Mouse (Mus musculus) gonadal fat pad, adult 2 months (tissue): ENCODE results near the gene Heatr3. TPM values are rescaled to one million over a fixed set of nuclear protein-coding genes. Genes with fewer than 3 reads are reported as not detected.

Source experiments
- DNase-seq: peaks from one replicate; pipeline ENCODE4 v3.0.0-alpha.2; 2012; ENCODE audit warnings: low read depth
- polyA plus RNA-seq: library from polyadenylated mRNA; depleted of rRNA; stranded (reverse); fragments of >200 nt; gene quantifications from 2 replicates; pipeline ENCODE4 v1.2.3, GENCODE M21; 2012; rRNA removed

Gene Heatr3
- 17.4 and 18.1 TPM in 2 replicates for polyA plus RNA-seq

DNA sequence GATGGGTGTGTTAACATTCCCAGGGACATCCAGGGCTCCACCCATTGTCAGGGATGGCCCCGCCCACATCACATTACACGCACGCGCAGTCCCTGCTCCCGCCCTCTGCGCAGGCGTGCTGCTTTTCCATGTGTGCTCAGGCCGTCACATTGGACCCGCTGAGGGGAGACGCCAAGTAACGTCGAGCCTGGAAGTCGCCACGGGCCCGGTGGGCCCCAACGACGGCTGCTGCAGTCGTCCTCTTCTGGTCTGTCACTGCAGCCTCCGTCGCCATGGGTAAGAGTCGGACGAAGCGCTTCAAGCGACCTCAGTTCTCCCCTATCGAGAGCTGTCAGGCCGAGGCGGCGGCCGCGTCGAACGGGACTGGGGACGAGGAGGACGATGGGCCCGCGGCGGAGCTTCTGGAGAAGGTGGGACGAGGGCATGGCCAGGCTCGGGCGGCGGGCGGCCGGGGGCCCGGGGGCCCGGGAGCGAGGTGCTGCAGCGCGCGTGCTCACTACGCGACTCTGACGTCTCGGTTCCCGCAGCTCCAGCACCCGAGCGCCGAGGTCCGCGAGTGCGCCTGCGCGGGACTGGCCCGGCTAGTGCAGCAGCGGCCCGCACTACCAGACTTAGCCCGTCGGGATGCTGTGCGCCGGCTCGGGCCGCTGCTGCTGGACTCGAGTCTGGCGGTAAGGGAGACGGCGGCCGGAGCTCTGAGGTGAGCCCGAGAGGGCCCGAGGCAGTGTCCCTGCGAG is at the start of gene Heatr3:
Heatr3 (plus strand) TSS at position 108 of the 737 bp plus-strand sequence.
- DNase-seq: no peak

GRCm38 (mm10) chr8:88088006-88088405 is 49.6 kb upstream of the Heatr3 start:
- DNase-seq: no peak

DNA sequence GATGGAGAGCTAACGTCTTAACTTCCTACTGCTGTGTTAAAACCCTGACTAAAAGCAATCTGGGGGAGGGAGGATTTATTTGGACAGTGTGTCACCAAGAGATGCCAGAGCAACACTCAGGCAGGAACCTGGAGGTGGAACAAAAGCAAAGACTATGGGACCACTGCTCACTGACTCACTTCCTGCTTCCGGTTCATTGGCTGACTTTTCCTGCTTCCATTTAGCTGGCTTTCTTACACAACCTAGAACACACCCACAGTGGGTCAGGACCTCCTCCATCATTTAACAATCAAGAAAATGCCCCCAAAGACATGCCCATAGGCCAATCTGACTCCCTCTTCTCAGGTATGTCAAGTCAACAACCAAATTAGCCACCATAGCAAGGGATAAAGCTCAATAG is 46.0 kb upstream of the Heatr3 start:
- DNase-seq: no peak

DNA sequence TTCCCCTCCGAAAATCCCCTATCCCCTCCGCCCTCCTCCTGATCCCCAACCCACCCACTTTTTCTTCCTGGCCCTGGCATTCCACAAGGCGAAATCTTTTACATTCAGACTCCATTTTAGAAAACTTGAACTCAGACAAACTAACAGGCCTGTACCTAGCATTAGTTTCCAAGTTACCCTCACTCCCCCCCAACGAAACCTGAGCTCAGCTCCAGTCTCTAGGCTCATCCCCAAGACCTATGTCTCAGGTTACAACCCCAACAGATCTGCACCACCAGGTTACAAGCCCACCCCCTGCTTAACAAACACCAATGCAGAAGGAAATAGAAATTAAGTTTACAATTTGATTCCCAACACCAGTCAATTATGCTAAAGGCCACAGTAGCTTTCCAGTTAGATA is 44.3 kb upstream of the Heatr3 start:
- DNase-seq: no peak

DNA sequence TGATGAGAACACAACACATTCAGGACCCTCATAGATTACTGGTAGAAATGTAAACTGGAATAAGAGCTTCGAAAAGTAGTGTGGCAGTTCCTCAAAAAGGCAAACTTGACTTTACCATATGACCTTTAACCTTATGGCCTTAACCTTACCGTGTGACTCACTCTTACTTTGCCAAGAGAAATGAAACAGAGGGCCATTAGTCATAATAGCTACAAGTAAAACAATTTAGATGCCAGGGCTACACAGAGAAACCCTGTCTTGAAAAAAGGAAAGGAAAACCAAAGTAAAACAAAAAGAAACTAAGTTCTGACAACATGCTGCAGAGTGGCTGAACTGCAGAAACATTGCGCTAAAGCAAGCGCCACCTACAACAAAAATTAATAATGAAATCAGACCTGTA is 38.8 kb upstream of the Heatr3 start:
- no peak for DNase-seq

- no peak for DNase-seq
Measured at GRCm38 (mm10) chr8:88099526-88099925, 38.1 kb upstream of the Heatr3 start.

GRCm38 (mm10) chr8:88109241-88109640 is 28.4 kb upstream of the Heatr3 start:
- DNase-seq: no peak

DNA sequence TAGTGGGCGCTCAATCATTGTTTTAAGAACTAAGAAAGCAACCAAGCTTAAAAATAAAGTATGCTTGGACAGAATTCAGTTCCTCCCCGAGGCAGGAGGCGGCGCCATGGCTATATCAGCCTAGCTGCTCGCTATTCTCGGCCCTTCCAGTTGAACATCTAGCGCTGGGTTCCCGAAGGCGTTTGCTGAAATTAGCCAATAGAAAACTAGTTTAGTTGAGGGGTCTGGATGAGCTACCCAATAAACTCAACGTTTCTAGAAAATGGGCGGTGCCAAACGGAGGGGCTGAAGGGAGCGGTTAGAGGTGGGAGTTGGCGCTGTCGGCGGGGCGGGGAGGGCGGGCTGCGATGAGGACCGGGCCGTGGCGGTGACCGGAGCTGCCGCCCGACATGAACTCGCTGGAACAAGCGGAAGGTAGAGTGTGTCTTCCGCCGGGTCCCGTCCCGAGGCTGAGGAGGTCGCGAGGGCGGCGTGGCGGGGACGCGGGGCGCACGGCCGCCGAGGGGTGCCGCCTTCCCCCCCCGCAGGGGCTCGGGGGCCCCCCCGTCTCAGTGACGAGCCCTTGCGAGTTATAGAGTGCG is 19.1 kb upstream of the Heatr3 start, which contains the start of gene Cnep1r1:
Cnep1r1 (plus strand) TSS at position 314 of the 581 bp plus-strand sequence.
- DNase-seq: peak; percentile 97

GRCm38 (mm10) chr8:88119076-88119475 is 18.6 kb upstream of the Heatr3 start:
- DNase-seq: no peak

DNA sequence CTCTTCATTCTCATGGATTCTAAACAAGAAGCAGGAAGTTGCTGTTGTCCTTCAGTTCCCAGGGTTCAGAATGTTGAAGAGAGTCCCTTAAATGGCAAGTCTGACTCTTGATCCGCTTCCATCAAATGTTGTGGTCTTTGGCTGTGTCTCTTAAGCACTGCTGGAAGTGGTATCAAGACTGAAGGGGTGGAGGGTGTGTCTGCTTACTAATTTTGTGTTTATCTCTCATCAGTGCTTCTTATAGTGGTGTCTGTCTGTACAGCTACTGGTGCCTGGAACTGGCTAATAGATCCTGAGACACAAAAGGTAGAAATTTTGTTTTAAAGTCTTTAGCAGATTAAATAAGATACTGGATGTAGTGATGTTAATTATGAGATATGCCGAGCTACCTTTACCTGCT is 12.8 kb upstream of the Heatr3 start:
- DNase-seq: no peak

GRCm38 (mm10) chr8:88129397-88129796 is 8.3 kb upstream of the Heatr3 start:
- no peak for DNase-seq

DNA sequence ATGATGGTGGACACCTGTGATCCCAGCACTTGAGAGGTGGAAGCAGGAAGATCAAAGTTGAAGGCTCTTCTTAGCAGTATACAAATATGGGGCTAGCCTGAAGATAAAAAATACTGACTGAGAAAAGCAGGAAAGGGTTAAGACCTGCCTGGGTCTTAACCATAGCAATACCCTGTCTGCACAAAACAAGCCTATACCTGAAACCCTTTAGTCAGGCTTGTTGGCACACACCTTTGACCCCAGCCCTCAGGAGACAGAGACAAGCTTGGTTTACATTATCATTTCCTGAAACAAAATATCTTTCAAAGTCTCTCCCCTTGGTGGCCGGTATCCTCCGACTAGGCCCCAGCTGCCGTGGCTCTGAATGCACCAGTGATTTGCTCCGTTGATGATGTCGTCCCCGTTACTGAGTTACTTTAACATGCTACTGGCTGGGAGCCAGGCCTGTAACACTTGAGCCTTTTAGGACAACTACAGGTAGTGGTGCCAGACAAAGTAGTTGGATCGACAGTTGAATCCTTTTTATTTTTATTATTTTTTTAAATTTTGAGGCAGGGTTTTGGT is 6.8 kb upstream of the Heatr3 start:
- DNase-seq: no peak

GRCm38 (mm10) chr8:88139256-88139655 is 1.6 kb downstream of the Heatr3 start:
- no peak for DNase-seq

DNA sequence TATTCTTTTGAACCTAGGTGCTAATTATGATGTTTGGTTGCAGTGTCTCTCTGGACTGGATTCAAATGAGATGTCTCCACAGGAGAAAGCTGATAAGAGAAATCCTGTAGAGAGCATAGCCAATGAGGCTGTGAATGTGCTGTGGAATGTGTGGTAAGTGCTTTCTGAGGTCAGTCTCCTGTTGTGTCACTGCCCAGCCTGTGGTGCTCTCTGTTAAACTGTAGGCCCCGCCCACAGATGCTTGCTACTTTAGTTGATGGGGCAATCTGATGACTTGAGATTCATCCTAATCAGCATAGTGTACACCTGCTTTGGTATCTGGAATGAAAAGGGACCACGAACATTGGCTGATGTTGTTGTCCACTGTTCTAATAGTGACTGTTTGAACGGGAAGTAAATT is 4.0 kb downstream of the Heatr3 start:
- no peak for DNase-seq

GRCm38 (mm10) chr8:88144041-88144440 is 6.4 kb downstream of the Heatr3 start:
- no peak for DNase-seq

- no peak for DNase-seq
Measured at GRCm38 (mm10) chr8:88150910-88151371, 13.3 kb downstream of the Heatr3 start.

- DNase-seq: no peak
Measured at GRCm38 (mm10) chr8:88160237-88160995, 22.8 kb downstream of the Heatr3 start.

GRCm38 (mm10) chr8:88161439-88161838 is 23.8 kb downstream of the Heatr3 start:
- DNase-seq: no peak

DNA sequence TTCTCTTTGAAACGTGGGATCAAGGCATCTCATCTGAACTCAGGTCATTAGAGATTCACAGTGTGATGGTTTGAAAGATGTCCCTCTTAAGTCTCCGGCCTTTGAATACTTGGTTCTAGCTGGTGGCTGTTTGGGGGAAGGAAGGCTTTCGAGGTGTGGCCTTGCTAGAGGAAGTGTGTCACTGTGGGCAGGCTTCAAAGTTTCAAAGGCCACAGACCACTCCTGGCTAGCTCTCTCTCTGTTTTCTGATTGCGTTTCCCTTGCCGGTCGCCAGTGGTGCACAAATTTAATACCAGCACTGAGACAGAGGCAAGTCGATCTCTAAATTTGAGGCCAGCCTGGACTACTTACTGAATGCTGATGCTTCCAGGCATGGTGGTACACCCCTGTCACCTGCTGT is 37.6 kb downstream of the Heatr3 start:
- DNase-seq: no peak

- no peak for DNase-seq
Measured at GRCm38 (mm10) chr8:88177291-88177690, 39.6 kb downstream of the Heatr3 start.

DNA sequence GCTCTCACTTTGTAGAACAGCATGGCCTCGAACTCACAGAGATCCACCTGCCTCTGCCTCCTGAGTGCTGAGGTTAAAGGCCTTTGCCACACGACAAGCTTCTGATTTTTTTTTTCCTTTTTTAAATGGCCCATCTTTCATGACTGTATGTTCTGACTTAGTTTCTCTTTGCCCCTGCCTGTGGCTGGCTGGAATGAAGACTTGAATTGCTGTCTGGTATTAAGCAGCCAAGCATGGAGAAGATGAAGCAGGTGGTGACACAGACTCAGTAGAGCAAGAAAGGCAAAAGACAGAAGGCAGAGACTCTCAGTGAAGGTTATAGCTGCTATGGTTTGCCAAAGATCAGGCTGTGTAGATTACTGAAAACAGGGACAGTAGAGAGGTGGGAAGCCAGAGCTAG is 45.5 kb downstream of the Heatr3 start:
- no peak for DNase-seq

DNA sequence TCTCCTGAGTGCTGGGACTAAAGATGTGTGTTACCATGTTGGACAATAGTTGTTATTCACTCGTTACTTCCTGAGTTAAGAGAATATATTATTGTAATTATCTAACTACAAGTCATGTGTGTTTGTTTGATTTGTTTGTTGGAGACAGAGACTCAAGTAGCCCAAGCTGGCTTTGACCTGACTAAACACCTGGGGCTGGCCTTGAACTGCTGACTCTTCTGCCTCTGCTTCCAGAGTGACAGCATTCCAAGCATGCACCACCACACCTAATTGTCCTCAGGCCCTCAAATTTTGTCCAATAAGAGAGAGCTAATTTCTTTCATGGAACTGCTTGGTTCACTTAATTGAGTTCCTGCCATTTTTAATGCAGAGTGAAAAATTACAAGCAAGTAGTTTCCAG is 47.3 kb downstream of the Heatr3 start:
- DNase-seq: no peak
